Mouse (Mus musculus) adrenal gland, postnatal 4 days (tissue): ENCODE results near the gene Cmas. TPM values are rescaled to one million over a fixed set of nuclear protein-coding genes. Genes with fewer than 3 reads are reported as not detected.

Experiments
- DNase-seq, 2 experiments: peaks; one replicate each; pipeline ENCODE4 v3.0.0; 2021 to 2022; ENCODE audit warnings: low spot score in 2 of 2, mixed read lengths in 2 of 2
- total RNA-seq, 2 experiments: library from RNA; stranded (reverse); gene quantifications; 2 replicates each; pipeline ENCODE4 v1.2.3; 2021

Gene Cmas
- total RNA-seq, 2 experiments from 2014 or later = 46.3 to 51.1 TPM

- DNase-seq = no peak
Measured at GRCm38 (mm10) chr6:142792241-142792968, 35.9 kb downstream of the Cmas start.

- no peak for DNase-seq
Measured at GRCm38 (mm10) chr6:142793468-142793867, 37.0 kb downstream of the Cmas start.

- no peak for DNase-seq
Measured at GRCm38 (mm10) chr6:142795087-142795486, 38.6 kb downstream of the Cmas start.

GRCm38 (mm10) chr6:142795655-142796441 lies 39.4 kb downstream of the Cmas start:
- no peak for DNase-seq

GRCm38 (mm10) chr6:142797996-142798395 lies 41.5 kb downstream of the Cmas start:
- DNase-seq = no peak

- DNase-seq = no peak
Measured at GRCm38 (mm10) chr6:142798837-142799236, 42.4 kb downstream of the Cmas start.

GRCm38 (mm10) chr6:142799704-142800374 lies 43.4 kb downstream of the Cmas start:
- no peak for DNase-seq

GRCm38 (mm10) chr6:142801687-142802086 lies 45.2 kb downstream of the Cmas start:
- no peak for DNase-seq

GRCm38 (mm10) chr6:142802617-142803525 lies 46.4 kb downstream of the Cmas start:
- no peak for DNase-seq

GRCm38 (mm10) chr6:142804402-142804801 lies 47.9 kb downstream of the Cmas start, which contains the start of gene Sult6b2:
Gene Sult6b2, minus strand, starts transcription at chr6:142804502.
- DNase-seq = no peak

- DNase-seq = no peak
Measured at GRCm38 (mm10) chr6:142806326-142806725, 49.8 kb downstream of the Cmas start.

- DNase-seq = no peak
Measured at GRCm38 (mm10) chr6:142809373-142810098, 53.0 kb downstream of the Cmas start.

- DNase-seq = no peak
Measured at GRCm38 (mm10) chr6:142810239-142810638, 53.8 kb downstream of the Cmas start.

- DNase-seq = no peak
Measured at GRCm38 (mm10) chr6:142812969-142813368, 56.5 kb downstream of the Cmas start.

- no peak for DNase-seq
Measured at GRCm38 (mm10) chr6:142814011-142814410, 57.5 kb downstream of the Cmas start.

- peak; percentile 38 to 56 for DNase-seq
Measured at GRCm38 (mm10) chr6:142814495-142814921, 58.0 kb downstream of the Cmas start.

- no peak for DNase-seq
Measured at GRCm38 (mm10) chr6:142815513-142815912, 59.0 kb downstream of the Cmas start.

- DNase-seq = no peak
Measured at GRCm38 (mm10) chr6:142818306-142818705, 61.8 kb downstream of the Cmas start.

- no peak for DNase-seq
Measured at GRCm38 (mm10) chr6:142823008-142823787, 66.7 kb downstream of the Cmas start.
